Mouse (Mus musculus): ENCODE measurements around the gene Eif4b. TPM values are rescaled to one million over a fixed set of nuclear protein-coding genes. Genes with fewer than 3 reads are reported as not detected.

Gene Eif4b
- polyA plus RNA-seq, 1 experiment from 2014 or later, result 54.0 TPM

- no peaks in the 10 kb centered on the region for H3K4me1 ChIP-seq (ENCODE audit: insufficient read depth, low read depth, low read length)
- H3K36me3 ChIP-seq (ENCODE audit: insufficient read depth, low read length), result peaks cover 47% of the 10 kb centered on the region
- H3K9me3 ChIP-seq (ENCODE audit: low read length), result no peaks in the 10 kb centered on the region
- peak; percentile 68 for DNase-seq (ENCODE audit: low spot score)
- 64% methylated on average over 19 of the region's 19 CpGs for whole genome bisulfite sequencing
- H3K4me3 ChIP-seq (ENCODE audit: low read depth, low read length), result no peak overlapping the region
- H3K4me2 ChIP-seq (replicated peaks; ENCODE audit: low read depth, low read length), result no peak overlapping the region
- H3K27me3 ChIP-seq (replicated peaks; ENCODE audit: insufficient read depth, low read length), result no peaks in the 10 kb centered on the region
- H3K9ac ChIP-seq (replicated peaks; ENCODE audit: low read depth), result no peak overlapping the region
- TF ChIP-seq CTCF (IDR thresholded peaks at IDR 0.05) (peak; percentile 71), EP300 (IDR thresholded peaks at IDR 0.05) (no peak)
- H3K27ac ChIP-seq (ENCODE audit: low read length), result no peak overlapping the region
- ATAC-seq, result peak; percentile 70
Observed at GRCm38 (mm10) chr15:102117461-102118443, 44.2 kb downstream of the Eif4b start.

GRCm38 (mm10) chr15:102118591-102118990 lies 45.0 kb downstream of the Eif4b start:
- H3K4me1 ChIP-seq (ENCODE audit: insufficient read depth, low read depth, low read length), result no peaks in the 10 kb centered on the region
- no peak for ATAC-seq
- no peak overlapping the region for H3K4me3 ChIP-seq (ENCODE audit: low read depth, low read length)
- peaks cover 39% of the 10 kb centered on the region for H3K36me3 ChIP-seq (ENCODE audit: insufficient read depth, low read length)
- TF ChIP-seq CTCF (IDR thresholded peaks at IDR 0.05) (no peak), EP300 (IDR thresholded peaks at IDR 0.05) (no peak)
- H3K9me3 ChIP-seq (ENCODE audit: low read length), result no peaks in the 10 kb centered on the region
- no peak overlapping the region for H3K9ac ChIP-seq (replicated peaks; ENCODE audit: low read depth)
- 82% methylated on average over 4 of the region's 4 CpGs for WGBS
- H3K27ac ChIP-seq (ENCODE audit: low read length), result no peak overlapping the region
- H3K27me3 ChIP-seq (replicated peaks; ENCODE audit: insufficient read depth, low read length), result no peaks in the 10 kb centered on the region
- no peak overlapping the region for H3K4me2 ChIP-seq (replicated peaks; ENCODE audit: low read depth, low read length)
- no peak for DNase-seq (ENCODE audit: low spot score)

- no peak for ATAC-seq
- no peak for DNase-seq (ENCODE audit: low spot score)
- Histone ChIP-seq H3K27ac (ENCODE audit: low read length) (no peak overlapping the region), H3K4me1 (ENCODE audit: insufficient read depth, low read depth, low read length) (no peaks in the 10 kb centered on the region), H3K36me3 (ENCODE audit: insufficient read depth, low read length) (peaks cover 33% of the 10 kb centered on the region), H3K4me3 (ENCODE audit: low read depth, low read length) (no peak overlapping the region), H3K9me3 (ENCODE audit: low read length) (no peaks in the 10 kb centered on the region), H3K4me2 (replicated peaks; ENCODE audit: low read depth, low read length) (no peak overlapping the region), H3K9ac (replicated peaks; ENCODE audit: low read depth) (no peak overlapping the region), H3K27me3 (replicated peaks; ENCODE audit: insufficient read depth, low read length) (no peaks in the 10 kb centered on the region)
- TF ChIP-seq EP300 (IDR thresholded peaks at IDR 0.05), result no peak
- TF ChIP-seq CTCF (IDR thresholded peaks at IDR 0.05), result no peak
- 70% methylated on average over 8 of the region's 8 CpGs for WGBS
Observed at GRCm38 (mm10) chr15:102119121-102119830, 45.7 kb downstream of the Eif4b start.

DNA sequence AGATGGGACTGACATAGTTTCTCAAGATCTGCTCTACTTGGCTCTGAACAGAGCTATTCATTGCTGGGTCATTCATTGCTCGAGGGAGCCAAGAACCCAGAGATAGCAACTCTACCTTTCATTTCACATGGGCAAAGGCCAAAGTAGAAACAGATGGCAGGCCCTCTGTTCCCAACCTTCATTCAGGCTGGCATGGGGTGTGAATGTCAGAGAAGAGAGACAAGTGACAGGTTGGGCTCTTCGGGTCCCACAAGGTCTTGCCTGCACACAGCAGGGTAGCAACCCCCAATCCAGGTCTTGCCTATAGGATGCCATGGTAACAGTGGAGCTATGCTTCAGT lies 46.2 kb downstream of the Eif4b start:
- no peak overlapping the region for H3K9ac ChIP-seq (replicated peaks; ENCODE audit: low read depth)
- no peaks in the 10 kb centered on the region for H3K4me1 ChIP-seq (ENCODE audit: insufficient read depth, low read depth, low read length)
- H3K4me3 ChIP-seq (ENCODE audit: low read depth, low read length), result no peak overlapping the region
- H3K27ac ChIP-seq (ENCODE audit: low read length), result no peak overlapping the region
- 70% methylated on average over 2 of the region's 2 CpGs for WGBS
- no peaks in the 10 kb centered on the region for H3K9me3 ChIP-seq (ENCODE audit: low read length)
- no peak overlapping the region for H3K4me2 ChIP-seq (replicated peaks; ENCODE audit: low read depth, low read length)
- TF ChIP-seq EP300 (IDR thresholded peaks at IDR 0.05) (no peak), CTCF (IDR thresholded peaks at IDR 0.05) (no peak)
- peaks cover 31% of the 10 kb centered on the region for H3K36me3 ChIP-seq (ENCODE audit: insufficient read depth, low read length)
- no peak for DNase-seq (ENCODE audit: low spot score)
- ATAC-seq, result no peak
- no peaks in the 10 kb centered on the region for H3K27me3 ChIP-seq (replicated peaks; ENCODE audit: insufficient read depth, low read length)

DNA sequence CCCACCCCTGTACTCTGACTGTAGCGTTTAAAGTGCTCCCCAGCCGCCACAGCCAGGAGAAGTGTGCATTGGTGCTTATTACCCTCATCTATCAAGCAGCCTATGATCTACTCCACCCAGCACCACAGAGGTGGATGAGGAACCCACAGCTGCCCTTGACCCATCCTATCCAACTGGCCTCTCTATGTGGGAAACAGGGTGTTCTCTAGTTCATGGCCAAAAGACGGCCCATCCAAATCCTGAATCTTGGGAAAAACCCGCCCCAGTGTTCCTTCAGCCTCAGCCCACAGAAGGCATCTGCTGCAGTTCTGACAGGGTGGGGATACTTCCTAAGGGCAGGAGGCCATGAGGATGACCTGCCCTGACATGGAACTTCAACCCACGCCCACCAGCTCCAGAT lies 47.0 kb downstream of the Eif4b start:
- ATAC-seq (no peak), DNase-seq (ENCODE audit: low spot score) (no peak)
- 74% methylated on average over 5 of the region's 5 CpGs for WGBS
- H3K36me3 ChIP-seq (ENCODE audit: insufficient read depth, low read length), result peaks cover 24% of the 10 kb centered on the region
- TF ChIP-seq CTCF (IDR thresholded peaks at IDR 0.05) (no peak), EP300 (IDR thresholded peaks at IDR 0.05) (no peak)
- no peak overlapping the region for H3K9ac ChIP-seq (replicated peaks; ENCODE audit: low read depth)
- H3K9me3 ChIP-seq (ENCODE audit: low read length), result no peaks in the 10 kb centered on the region
- no peak overlapping the region for H3K4me2 ChIP-seq (replicated peaks; ENCODE audit: low read depth, low read length)
- H3K27me3 ChIP-seq (replicated peaks; ENCODE audit: insufficient read depth, low read length), result no peaks in the 10 kb centered on the region
- H3K27ac ChIP-seq (ENCODE audit: low read length), result no peak overlapping the region
- no peaks in the 10 kb centered on the region for H3K4me1 ChIP-seq (ENCODE audit: insufficient read depth, low read depth, low read length)
- H3K4me3 ChIP-seq (ENCODE audit: low read depth, low read length), result no peak overlapping the region

DNA sequence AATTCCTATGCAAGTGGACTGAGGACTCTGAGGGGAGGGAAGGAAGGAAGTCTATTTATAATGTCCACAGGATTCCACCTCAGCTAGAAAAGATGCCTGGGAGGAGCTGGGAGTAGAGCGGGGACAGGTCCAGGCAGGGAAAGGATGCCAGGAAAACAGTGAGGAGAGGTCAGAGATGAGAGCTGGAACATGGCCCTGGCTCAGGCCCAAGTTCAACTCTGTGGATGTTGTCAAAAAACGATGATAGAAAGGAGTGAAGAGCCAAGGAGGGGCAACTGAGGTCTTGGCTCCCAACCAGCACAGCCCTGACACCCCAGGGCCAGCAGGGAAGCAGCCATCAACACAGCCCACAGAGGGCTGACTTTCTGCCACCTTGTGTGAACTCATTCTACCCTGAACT lies 52.7 kb downstream of the Eif4b start:
- H3K27ac ChIP-seq (ENCODE audit: low read length), result no peak overlapping the region
- ATAC-seq, result no peak

More for the DNA sequence above, 52.7 kb downstream of the Eif4b start:
- Histone ChIP-seq H3K27me3 (replicated peaks; ENCODE audit: insufficient read depth, low read length) (no peaks in the 10 kb centered on the region), H3K9me3 (ENCODE audit: low read length) (no peaks in the 10 kb centered on the region), H3K4me3 (ENCODE audit: low read depth, low read length) (no peak overlapping the region), H3K36me3 (ENCODE audit: insufficient read depth, low read length) (peaks cover 18% of the 10 kb centered on the region), H3K9ac (replicated peaks; ENCODE audit: low read depth) (0 out of 2 replicates have a peak overlapping the region, but pooled peaks have one; percentile 23), H3K4me2 (replicated peaks; ENCODE audit: low read depth, low read length) (no peak overlapping the region), H3K4me1 (ENCODE audit: insufficient read depth, low read depth, low read length) (no peaks in the 10 kb centered on the region; the same call in 1 of the 2 replicates)
- peak; percentile 24 for DNase-seq (ENCODE audit: low spot score)
- WGBS, result 13% methylated on average over 2 of the region's 2 CpGs
- TF ChIP-seq CTCF (IDR thresholded peaks at IDR 0.05) (no peak), EP300 (IDR thresholded peaks at IDR 0.05) (no peak)

Data from lung, postnatal 0 days (tissue).